Mouse (Mus musculus): ENCODE measurements around the gene Cav1.

The Cav1 gene

DNA sequence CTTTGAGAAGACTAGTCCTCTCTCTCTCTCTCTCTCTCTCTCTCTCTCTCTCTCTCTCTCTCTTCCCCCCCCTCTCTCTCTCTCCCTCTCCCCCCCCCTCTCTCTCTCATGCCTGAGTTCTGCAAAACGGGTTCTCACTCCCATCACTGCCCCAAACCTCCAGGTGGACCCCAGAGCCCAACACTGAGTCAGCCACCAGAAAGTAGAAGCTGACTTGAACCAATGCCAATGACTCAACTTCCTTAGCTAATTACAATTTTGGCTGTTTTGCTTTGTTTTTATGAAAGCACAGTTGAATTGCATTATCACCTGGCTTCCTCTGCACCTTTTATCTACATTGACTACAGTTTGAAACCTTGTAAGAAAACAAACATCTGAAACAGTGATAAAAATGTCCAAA is 11.8 kb downstream of the Cav1 start:
- no peak for DNase-seq

GRCm38 (mm10) chr6:17321976-17322375 is 15.8 kb downstream of the Cav1 start:
- DNase-seq, result no peak

- DNase-seq, result no peak
These were observed 21.1 kb downstream of the Cav1 start for GRCm38 (mm10) chr6:17327216-17327615.

DNA sequence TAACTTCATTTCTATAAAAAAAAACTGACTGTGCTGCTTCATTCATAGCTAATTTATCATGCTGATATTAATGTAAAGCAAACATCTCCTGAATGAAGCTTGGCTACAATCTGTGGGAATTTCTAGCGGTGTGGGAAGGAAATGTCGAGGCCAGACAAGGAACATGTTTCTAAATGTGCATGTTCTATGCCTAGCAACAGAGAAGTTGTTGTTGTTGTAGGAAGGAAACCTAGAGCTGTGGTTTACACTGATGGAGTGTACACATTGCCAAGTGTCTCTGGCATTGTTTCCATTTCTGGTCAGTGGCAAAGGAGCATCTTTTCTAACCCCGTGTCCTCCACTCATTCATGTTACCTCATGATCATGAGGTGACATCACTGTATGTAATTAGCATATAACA is 23.7 kb downstream of the Cav1 start:
- DNase-seq, result no peak

DNA sequence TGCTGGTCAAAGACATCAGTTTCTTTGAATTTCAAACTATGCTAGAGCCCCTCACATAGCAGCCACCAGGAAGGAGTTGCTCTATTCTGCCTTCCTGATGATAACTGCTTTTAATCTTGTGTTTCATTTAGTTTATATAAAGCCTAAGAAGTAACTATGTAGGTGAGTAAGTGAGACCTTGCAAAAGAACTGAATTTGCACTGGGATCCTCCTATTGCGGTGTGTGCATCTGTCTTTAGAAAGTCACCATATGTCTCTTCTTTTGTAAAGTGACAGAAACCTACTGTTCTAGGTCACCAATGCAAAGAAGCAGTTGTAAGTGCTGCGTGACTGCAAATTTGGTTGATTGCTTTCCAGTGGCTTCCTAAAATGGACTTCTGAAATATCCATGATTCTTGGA is 31.6 kb downstream of the Cav1 start:
- DNase-seq, result no peak

DNA sequence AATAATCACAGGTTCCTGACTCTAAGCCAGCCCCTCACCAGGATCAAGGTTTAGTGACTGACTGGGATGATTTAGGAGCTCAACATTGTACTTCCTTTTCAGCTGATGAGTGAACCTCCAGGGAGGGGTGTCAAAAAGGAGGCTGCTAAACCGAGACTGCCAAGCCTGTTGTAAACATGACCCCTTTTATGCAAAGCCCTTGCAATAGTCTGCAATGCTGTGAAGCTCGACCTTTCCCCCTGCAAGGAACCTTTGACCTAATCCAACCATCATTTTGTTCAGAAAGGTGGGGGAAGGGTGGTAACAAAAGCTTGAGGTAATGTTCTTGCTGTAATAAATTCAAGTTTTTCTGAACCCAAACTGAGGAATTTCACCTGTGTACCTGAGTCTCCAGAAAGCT is 34.3 kb downstream of the Cav1 start:
- no peak for DNase-seq

- DNase-seq, result no peak
These were observed 41.9 kb downstream of the Cav1 start for GRCm38 (mm10) chr6:17348011-17348410.

- no peak for DNase-seq
These were observed 44.7 kb downstream of the Cav1 start for GRCm38 (mm10) chr6:17350803-17351202.

DNA sequence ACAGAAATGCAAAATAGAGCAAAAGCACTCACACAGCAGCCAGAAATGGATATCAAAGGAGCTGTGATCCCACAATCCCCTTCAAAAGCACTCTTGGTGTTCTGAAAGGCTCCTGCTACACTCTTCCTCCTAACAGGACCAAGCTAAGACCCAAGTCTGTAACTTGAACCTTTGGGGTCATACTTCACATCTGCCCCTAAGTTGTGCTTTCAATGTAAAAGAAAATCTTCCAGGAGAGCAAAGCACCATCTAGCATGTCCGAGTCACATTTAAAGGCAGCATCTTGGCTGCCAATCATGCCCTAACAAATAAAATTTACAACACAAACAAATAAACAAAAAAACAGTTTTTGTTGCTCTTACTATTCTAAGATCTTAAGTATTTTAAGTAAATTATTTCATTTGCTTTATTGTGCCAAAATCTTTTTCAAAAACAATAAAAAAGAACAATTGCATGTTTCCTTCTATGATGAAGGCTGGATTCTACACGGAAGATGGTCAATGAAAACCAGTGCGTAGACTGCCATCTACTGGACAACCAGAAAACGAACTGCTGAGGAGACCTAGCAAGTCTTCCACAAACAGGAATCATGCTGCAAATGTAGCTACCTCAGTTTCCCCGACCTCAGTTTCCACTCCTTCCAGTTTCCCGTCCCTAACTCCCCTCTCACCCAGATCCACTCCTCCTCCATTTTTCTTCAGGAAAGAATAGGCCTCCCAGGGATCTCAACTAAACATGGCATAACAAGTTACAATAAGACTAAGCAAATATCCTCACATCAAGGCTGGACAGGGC is 53.0 kb downstream of the Cav1 start:
- DNase-seq, result no peak

- DNase-seq, result no peak
These were observed 56.6 kb downstream of the Cav1 start for GRCm38 (mm10) chr6:17362771-17363170.

DNA sequence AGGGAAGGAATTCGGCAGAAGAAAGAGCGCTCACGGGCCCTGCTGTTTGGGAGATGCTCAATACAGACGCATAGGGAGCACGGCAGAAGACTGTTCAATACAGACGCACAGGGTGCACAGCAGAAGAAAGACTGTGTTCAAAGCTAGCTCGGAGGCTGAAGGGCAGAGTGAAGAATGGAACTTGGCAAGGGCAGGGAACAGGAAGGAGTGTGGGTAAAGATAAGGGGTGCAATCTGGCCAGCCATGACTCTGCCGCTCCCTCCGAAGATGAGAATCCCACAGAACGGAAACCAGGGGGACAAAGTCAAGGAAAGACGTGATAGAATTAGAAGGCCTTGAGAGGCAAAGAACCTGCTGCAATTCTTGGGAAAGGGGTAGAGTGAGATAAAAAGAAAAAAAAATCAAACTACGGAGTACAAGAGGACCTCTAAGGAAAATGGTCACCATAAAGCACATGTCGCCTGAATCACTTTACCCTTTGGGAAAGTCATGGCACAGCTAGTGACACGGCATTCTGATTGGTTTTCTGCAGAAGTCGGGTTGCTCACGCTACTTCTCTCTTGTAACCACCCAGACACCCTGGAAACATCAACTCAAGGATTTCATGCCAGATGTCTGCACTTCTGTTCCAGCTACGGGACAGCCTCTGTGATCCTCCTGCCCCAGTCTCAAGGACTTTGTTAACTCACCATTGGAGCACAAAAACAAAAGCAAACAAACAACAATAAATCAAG is 57.5 kb downstream of the Cav1 start:
- no peak for DNase-seq

GRCm38 (mm10) chr6:17374326-17374725 is 68.2 kb downstream of the Cav1 start:
- DNase-seq, result no peak

GRCm38 (mm10) chr6:17377371-17377770 is 71.2 kb downstream of the Cav1 start:
- no peak for DNase-seq

GRCm38 (mm10) chr6:17380102-17380501 is 74.0 kb downstream of the Cav1 start:
- no peak for DNase-seq

DNA sequence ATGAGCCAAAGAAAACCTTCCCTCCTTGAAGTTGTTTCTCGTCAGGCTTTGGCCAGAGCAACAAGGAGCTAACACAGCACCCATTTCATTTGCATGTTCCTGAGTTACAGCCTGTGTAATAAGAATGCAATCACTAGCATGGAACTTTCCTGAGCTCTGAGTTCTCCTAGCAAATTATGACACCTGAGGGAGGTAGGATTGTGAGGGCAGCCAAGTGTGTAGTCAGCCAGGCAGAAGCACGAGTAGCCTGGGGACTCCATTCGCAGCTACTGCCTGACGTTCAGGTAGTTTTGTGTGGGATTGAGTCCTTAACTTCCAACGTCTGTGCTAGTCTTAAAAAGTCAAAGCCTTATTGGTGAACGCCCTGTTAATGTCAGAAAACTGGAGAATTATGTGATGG is 75.6 kb downstream of the Cav1 start:
- no peak for DNase-seq

DNA sequence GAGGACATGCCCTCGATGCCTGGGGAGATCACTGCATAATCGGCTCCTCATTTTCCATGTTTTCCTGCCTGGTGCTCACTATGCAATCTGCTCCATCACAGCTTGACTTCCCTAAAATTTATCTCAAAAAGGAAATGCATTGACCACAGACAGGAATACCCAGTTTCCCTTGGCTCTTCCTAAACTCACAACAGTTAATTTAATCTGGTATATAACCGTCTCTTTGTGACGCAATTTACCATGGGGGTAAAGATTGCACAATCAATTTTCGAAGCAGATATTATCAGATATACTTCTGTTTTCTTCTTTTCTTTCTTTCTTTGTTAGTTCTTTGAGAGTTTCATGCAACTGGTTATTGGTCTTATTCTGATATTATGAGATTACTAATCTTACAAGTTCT is 79.4 kb downstream of the Cav1 start:
- no peak for DNase-seq

DNA sequence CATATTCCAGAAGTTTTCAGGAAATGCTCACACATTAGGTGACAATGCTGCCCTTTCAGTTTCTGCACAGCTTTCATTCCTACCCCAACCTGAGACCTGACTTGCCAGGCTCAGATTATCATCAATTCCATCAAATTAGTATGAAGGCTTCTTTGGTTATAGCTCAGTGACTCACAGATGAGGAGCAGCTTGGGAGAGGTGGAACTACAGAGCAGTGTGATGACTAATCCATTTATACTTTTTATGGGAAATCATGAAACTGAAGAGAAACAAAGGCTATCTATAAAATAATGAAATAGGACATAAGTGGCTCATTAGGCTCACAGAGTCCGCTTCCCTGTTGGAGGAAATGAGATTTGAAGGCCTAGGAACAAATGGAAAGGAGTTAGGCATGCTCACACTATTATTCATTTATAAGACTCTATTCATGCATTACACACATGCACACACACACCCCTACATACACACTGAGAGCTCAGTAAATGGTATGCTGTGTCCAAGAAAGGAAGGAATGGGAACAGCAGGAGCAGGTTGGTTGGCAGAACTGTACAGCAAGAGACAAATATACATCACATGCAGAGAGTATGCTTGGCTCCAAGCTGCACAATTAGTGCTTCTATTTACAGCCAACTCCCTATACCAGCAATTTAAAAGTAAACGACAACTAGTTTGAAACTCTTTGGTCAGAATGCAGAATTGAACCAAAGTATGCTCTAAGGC is 82.0 kb downstream of the Cav1 start:
- DNase-seq, result no peak

All from right cerebral cortex, postnatal 14 days (tissue).